Mouse (Mus musculus): ENCODE results near the gene Ust.

The Ust gene

GRCm38 (mm10) chr10:8216946-8217345 lies 301.7 kb downstream of the Ust start:
- no peak for DNase-seq (ENCODE audit: low spot score)

DNA sequence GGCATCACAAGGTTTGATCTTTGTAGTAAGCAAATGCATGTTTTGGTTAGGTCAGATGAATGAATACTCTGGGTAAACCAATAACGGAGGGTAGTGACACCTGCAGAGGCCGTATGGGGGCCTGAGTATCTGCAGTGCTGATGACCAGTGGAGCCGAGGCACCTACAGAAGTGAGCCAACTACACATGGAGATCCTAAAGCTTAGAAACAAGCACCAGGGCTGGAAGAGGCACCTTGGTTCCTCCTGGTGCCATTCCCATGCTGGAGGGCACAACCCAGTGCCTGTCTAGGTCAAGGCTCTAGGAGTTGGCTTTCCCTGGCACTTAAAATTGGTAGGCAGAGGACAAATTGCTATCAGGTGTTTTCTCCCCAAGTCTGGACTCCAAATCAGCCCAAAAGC lies 303.4 kb downstream of the Ust start:
- no peak for DNase-seq (ENCODE audit: low spot score)

GRCm38 (mm10) chr10:8213906-8214421 lies 304.7 kb downstream of the Ust start:
- DNase-seq (ENCODE audit: low spot score) = no peak

- no peak for DNase-seq (ENCODE audit: low spot score)
Measured at GRCm38 (mm10) chr10:8213266-8213905, 305.2 kb downstream of the Ust start.

GRCm38 (mm10) chr10:8212611-8213226 lies 305.9 kb downstream of the Ust start:
- DNase-seq (ENCODE audit: low spot score) = no peak

DNA sequence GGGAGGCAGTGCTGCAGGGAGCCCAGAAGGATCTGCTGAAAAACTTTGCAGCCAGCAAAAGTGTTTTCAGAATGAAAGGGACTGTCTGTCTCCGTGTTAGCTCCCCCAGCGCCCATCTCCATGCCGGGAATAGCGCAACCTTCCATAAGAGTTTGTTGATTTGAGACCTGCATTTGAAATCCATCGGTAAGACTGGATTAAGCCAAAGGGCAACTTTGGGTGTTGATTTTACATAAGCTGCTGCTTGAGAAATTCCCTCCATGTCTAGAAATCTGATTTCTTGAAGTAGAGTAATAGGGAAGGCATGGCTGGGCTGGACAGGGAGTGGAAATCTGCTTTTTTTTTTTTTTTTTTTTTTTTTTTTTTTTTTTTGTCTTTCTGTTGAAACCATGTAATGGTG lies 306.9 kb downstream of the Ust start:
- no peak for DNase-seq (ENCODE audit: low spot score)

GRCm38 (mm10) chr10:8210366-8210765 lies 308.3 kb downstream of the Ust start:
- DNase-seq (ENCODE audit: low spot score) = no peak

- DNase-seq (ENCODE audit: low spot score) = no peak
Measured at GRCm38 (mm10) chr10:8207358-8207757, 311.3 kb downstream of the Ust start.

- no peak for DNase-seq (ENCODE audit: low spot score)
Measured at GRCm38 (mm10) chr10:8203681-8204080, 314.9 kb downstream of the Ust start.

- DNase-seq (ENCODE audit: low spot score) = no peak
Measured at GRCm38 (mm10) chr10:8199816-8200215, 318.8 kb downstream of the Ust start.

DNA sequence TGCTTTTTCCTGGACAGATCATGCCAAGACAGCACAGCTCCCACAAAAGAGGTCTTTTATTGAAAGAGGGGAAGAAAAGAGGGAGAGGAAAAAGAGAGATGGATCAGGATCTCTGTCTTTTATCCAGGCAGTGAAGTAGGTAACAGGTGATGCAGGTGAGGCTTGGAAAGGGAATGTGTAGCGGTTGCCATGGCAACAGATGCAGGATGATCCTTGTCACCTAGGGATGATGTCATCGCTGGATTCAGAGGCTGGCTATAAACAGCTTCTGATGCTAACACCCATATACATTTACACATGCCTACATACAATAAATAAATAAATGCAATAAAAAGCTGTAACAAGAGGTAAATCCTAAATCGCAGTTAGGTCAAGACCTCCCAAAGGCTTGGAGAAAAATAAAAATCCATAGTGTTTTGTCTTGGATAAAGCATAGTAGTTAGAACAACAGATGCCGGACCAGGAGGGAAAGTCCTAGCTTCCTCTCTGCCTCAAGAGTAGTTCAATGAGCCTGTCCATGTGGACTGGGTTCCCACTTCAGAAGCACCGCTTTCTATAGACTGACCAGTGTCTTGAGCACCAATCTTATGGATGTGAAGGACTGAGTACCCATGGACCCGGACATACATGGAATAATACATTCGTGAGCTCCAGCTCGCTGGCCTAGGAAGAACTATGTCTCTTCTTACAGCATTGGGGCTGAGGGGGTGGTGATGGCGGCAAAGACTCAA lies 319.4 kb downstream of the Ust start:
- DNase-seq (ENCODE audit: low spot score) = no peak

GRCm38 (mm10) chr10:8197661-8198060 lies 321.0 kb downstream of the Ust start:
- no peak for DNase-seq (ENCODE audit: low spot score)

GRCm38 (mm10) chr10:8196300-8196699 lies 322.3 kb downstream of the Ust start:
- peak; percentile 79 for DNase-seq (ENCODE audit: low spot score)

- DNase-seq (ENCODE audit: low spot score) = no peak
Measured at GRCm38 (mm10) chr10:8195730-8196129, 322.9 kb downstream of the Ust start.

DNA sequence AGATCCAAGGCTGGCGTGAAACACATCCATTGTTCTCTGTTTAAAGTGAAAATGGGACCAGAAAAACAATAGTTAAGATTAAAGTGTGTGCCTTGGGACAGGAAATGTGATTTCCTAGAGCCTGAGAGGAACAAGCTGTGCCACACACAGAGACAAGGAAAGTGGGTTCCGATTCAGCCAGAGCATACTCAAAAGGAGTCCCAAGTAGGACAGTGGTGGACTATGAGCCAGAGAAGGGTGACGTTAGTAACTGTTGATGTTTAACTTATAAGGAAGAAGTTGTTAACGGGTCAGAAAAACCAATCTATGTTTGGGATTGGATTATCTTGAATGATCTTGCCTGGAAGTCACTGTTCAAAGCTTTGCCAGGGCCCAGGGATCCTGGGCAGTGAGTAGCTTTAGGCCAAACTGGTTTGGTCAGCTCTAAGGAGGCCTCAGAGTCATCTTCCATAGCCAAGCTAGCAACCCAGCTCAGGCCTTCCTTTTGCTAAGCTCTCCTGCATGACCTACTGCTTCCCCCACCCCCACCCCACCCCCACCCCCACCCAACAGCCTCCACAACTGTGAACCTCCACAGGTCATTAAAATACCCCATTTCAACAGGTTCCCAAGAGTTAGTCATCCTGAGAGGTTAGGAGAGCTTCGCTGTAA lies 329.2 kb downstream of the Ust start:
- no peak for DNase-seq (ENCODE audit: low spot score)

GRCm38 (mm10) chr10:8185586-8185985 lies 333.0 kb downstream of the Ust start:
- DNase-seq (ENCODE audit: low spot score) = no peak

- DNase-seq (ENCODE audit: low spot score) = no peak
Measured at GRCm38 (mm10) chr10:8184711-8185110, 333.9 kb downstream of the Ust start.

GRCm38 (mm10) chr10:8183171-8183570 lies 335.5 kb downstream of the Ust start:
- no peak for DNase-seq (ENCODE audit: low spot score)

GRCm38 (mm10) chr10:8181596-8182185 lies 336.9 kb downstream of the Ust start:
- DNase-seq (ENCODE audit: low spot score) = no peak

DNA sequence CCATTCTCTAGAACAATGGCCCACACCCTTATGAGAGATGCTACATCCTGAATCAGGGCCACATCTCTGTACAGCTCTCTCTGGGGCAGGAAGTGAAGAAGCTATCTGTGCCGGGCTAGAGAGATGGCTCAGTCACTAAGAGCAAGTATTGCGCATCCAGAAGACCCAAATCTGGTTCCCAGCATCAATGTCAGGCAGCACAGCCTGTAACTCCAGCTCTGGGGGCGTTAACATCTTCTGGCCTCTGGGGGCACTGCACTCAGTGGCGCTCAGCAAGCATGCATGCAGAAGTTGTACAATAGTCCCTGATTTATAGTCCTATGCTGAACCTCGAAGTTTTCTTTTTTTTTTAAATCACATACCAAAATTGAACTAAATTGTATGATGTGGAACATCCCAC lies 341.0 kb downstream of the Ust start:
- no peak for DNase-seq (ENCODE audit: low spot score)

- DNase-seq (ENCODE audit: low spot score) = no peak
Measured at GRCm38 (mm10) chr10:8176351-8177053, 342.1 kb downstream of the Ust start.

- no peak for DNase-seq (ENCODE audit: low spot score)
Measured at GRCm38 (mm10) chr10:8176008-8176350, 342.6 kb downstream of the Ust start.

Measured in MN1 (cell line).